Mouse (Mus musculus): ENCODE measurements around the gene Hoxa2. TPM values are rescaled to one million over a fixed set of nuclear protein-coding genes. Genes with fewer than 3 reads are reported as not detected.
A peak's percentile ranks its signal among the peaks of the same experiment; 100 is the strongest.

Hoxa2 gene
- total RNA-seq, 2 experiments from 2014 or later: 0.87 to 1.4 TPM

- no peak for DNase-seq
These were observed 15.1 kb upstream of the Hoxa2 start for GRCm38 (mm10) chr6:52179690-52180089.

- no peak for DNase-seq
These were observed 14.5 kb upstream of the Hoxa2 start for GRCm38 (mm10) chr6:52178918-52179665.

GRCm38 (mm10) chr6:52177806-52178205 lies 13.2 kb upstream of the Hoxa2 start:
- no peak for DNase-seq

- no peak for DNase-seq
These were observed 12.6 kb upstream of the Hoxa2 start, which contains the start of gene 5730596B20Rik for GRCm38 (mm10) chr6:52177061-52177735. TSS of gene 5730596B20Rik (plus strand) at chr6:52177498.

- no peak for DNase-seq
These were observed 11.8 kb upstream of the Hoxa2 start for GRCm38 (mm10) chr6:52176391-52176790.

GRCm38 (mm10) chr6:52175864-52176263 lies 11.2 kb upstream of the Hoxa2 start:
- no peak for DNase-seq

GRCm38 (mm10) chr6:52174968-52175751 lies 10.5 kb upstream of the Hoxa2 start:
- DNase-seq: no peak

GRCm38 (mm10) chr6:52173648-52174047 lies 9.0 kb upstream of the Hoxa2 start:
- DNase-seq: no peak

- peak; percentile 83 for DNase-seq
These were observed 7.9 kb upstream of the Hoxa2 start for GRCm38 (mm10) chr6:52172501-52172900.

- no peak for DNase-seq
These were observed 7.3 kb upstream of the Hoxa2 start for GRCm38 (mm10) chr6:52171938-52172337.

GRCm38 (mm10) chr6:52171331-52171730 lies 6.7 kb upstream of the Hoxa2 start:
- no peak for DNase-seq

GRCm38 (mm10) chr6:52170898-52171223 lies 6.2 kb upstream of the Hoxa2 start:
- no peak for DNase-seq

GRCm38 (mm10) chr6:52170166-52170897 lies 5.7 kb upstream of the Hoxa2 start:
- DNase-seq: no peak

- no peak for DNase-seq
These were observed 5.0 kb upstream of the Hoxa2 start for GRCm38 (mm10) chr6:52169499-52170165.

GRCm38 (mm10) chr6:52168191-52169055 lies 3.8 kb upstream of the Hoxa2 start:
- DNase-seq: peak; percentile 58

- DNase-seq: no peak
These were observed 3.1 kb upstream of the Hoxa2 start for GRCm38 (mm10) chr6:52167736-52168161.

- DNase-seq: no peak
These were observed 2.5 kb upstream of the Hoxa2 start for GRCm38 (mm10) chr6:52167176-52167575.

- no peak for DNase-seq
These were observed 1.9 kb upstream of the Hoxa2 start for GRCm38 (mm10) chr6:52166431-52167077.

- no peak for DNase-seq
These were observed 1.1 kb upstream of the Hoxa2 start for GRCm38 (mm10) chr6:52165441-52166370.

All from gastrocnemius, postnatal 10 days (tissue).